Mouse (Mus musculus) layer of hippocampus, adult 9-11 months (tissue): ENCODE data around the gene Dhrs7c.

Experiments used
- DNase-seq: peaks from one replicate; pipeline ENCODE4 v3.0.0; 2022

Gene Dhrs7c

GRCm38 (mm10) chr11:67851770-67852169 lies 53.8 kb downstream of the Dhrs7c start:
- DNase-seq, result no peak

GRCm38 (mm10) chr11:67853996-67854395 lies 56.0 kb downstream of the Dhrs7c start:
- no peak for DNase-seq

GRCm38 (mm10) chr11:67855035-67855434 lies 57.0 kb downstream of the Dhrs7c start:
- DNase-seq, result no peak

- DNase-seq, result no peak
These were observed 60.5 kb downstream of the Dhrs7c start for GRCm38 (mm10) chr11:67858518-67858917.

- DNase-seq, result no peak
These were observed 62.9 kb downstream of the Dhrs7c start for GRCm38 (mm10) chr11:67860743-67861398.

- DNase-seq, result no peak
These were observed 63.4 kb downstream of the Dhrs7c start for GRCm38 (mm10) chr11:67861399-67861838.

- DNase-seq, result no peak
These were observed 67.1 kb downstream of the Dhrs7c start for GRCm38 (mm10) chr11:67865100-67865499.
